Mouse (Mus musculus): ENCODE results near the gene Gm20518. TPM values are rescaled to one million over a fixed set of nuclear protein-coding genes. Genes with fewer than 3 reads are reported as not detected.

Gm20518 gene
- polyA plus RNA-seq, 1 experiment from 2014 or later: 0.11 TPM

DNA sequence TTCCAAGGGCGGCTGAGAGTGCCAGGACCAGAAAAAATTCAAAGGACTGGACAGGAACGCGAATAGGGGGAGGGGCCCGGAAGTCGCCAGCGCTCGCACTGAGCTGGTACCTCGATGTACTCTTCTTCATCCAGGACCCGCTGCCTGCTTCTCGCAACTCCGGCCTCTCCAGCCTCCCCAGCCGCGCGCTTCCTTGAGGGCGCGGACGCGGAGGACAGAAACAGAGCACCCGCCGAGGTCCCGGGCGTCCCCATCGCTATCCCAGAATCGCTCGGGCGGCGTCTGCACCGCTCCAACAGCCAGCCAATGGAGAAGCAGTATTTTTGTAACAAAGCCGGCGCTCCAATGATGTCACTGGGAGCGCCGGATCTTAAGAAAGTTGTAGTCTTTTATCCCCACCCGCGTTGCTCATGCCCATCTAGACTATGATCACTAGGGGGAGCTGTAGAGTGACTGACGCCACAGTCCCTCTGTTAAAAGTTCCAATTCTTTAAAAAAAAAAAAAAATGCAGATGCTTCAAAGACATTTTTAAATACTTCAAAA, 19.7 kb upstream of the Gm20518 start, which contains the start of gene Ess2:
Ess2 (minus strand) TSS at position 297 of the 544 bp plus-strand sequence.
- H3K9me3 ChIP-seq (ENCODE audit: low read length): no peaks in the 10 kb centered on the region
- peaks cover 33% of the 10 kb centered on the region for H3K27me3 ChIP-seq (replicated peaks; ENCODE audit: insufficient read depth, low read length)
- H3K27ac ChIP-seq (ENCODE audit: low read length): no peak within 1 kb of the TSS
- peak; percentile 82 for TF ChIP-seq CTCF (IDR thresholded peaks at IDR 0.05)
- TF ChIP-seq EP300 (IDR thresholded peaks at IDR 0.05): no peak
- H3K4me1 ChIP-seq (ENCODE audit: insufficient read depth, low read depth, low read length): peaks cover 9% of the 10 kb centered on the region
- H3K4me3 ChIP-seq (ENCODE audit: low read depth, low read length): peak within 1 kb of the TSS; percentile 74
- H3K4me2 ChIP-seq (replicated peaks; ENCODE audit: low read depth, low read length): peak within 1 kb of the TSS; percentile 69
- ATAC-seq (peak; percentile 98), DNase-seq (ENCODE audit: low spot score) (peak; percentile 99)
- H3K9ac ChIP-seq (replicated peaks; ENCODE audit: low read depth): peak within 1 kb of the TSS; percentile 55
- peaks cover 18% of the 10 kb centered on the region for H3K36me3 ChIP-seq (ENCODE audit: insufficient read depth, low read length)
- 3% methylated on average over 35 of the region's 35 CpGs for WGBS

DNA sequence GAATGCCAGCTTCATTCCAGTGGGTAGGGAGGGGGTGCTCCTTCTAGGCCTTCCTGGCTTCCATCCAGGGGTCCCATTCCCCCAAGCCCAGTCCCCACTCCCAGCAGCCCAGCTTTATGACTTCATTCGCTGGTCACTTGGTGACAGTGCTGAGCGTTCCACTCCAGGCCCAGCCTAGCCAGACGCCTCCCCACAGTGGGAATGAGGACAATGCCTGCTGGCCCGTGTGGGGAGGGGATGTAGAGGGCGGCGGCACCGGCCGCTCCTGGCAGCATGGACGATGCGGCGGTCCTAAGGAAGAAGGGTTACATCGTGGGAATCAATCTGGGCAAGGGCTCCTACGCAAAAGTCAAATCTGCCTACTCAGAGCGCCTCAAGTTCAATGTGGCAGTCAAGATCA, 7.0 kb upstream of the Gm20518 start, which contains the start of the genes Dgcr2 and Tssk2:
Dgcr2 (minus strand) TSS at position 101 of the 400 bp plus-strand sequence.
Tssk2 (plus strand) TSS at position 176 of the 400 bp plus-strand sequence.
- H3K27ac ChIP-seq (ENCODE audit: low read length): no peak within 1 kb of the TSS
- H3K4me1 ChIP-seq (ENCODE audit: insufficient read depth, low read depth, low read length): no peaks in the 10 kb centered on the region
- no peak within 1 kb of the TSS for H3K4me3 ChIP-seq (ENCODE audit: low read depth, low read length)
- TF ChIP-seq CTCF (IDR thresholded peaks at IDR 0.05) (no peak), EP300 (IDR thresholded peaks at IDR 0.05) (no peak)
- no peaks in the 10 kb centered on the region for H3K27me3 ChIP-seq (replicated peaks; ENCODE audit: insufficient read depth, low read length)
- peaks cover 17% of the 10 kb centered on the region for H3K36me3 ChIP-seq (ENCODE audit: insufficient read depth, low read length)
- DNase-seq (ENCODE audit: low spot score) (no peak), ATAC-seq (no peak)
- no peaks in the 10 kb centered on the region for H3K9me3 ChIP-seq (ENCODE audit: low read length)
- no peak within 1 kb of the TSS for H3K4me2 ChIP-seq (replicated peaks; ENCODE audit: low read depth, low read length)
- H3K9ac ChIP-seq (replicated peaks; ENCODE audit: low read depth): no peak within 1 kb of the TSS
- WGBS: 87% methylated on average over 14 of the region's 14 CpGs

DNA sequence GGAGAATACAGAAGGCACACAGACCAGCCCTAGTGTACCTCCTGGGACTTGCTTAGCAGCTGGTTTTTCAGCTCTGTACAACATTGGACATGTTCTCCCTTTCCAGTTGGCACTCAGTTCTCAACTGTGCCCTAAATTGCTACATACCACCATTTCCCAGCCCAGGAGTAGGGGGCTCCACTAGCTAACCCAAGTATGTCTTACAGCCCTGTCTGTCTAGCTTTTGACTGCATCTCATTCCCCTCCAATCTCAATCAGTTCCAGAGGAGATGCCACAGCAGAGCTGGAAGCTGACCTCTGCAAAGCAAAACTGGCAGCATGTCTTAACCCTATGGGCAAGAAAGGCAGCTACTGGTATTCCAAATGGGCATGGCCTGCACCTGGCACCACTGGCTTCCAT, 4.6 kb upstream of the Gm20518 start:
- H3K27me3 ChIP-seq (replicated peaks; ENCODE audit: insufficient read depth, low read length): no peaks in the 10 kb centered on the region
- H3K4me3 ChIP-seq (ENCODE audit: low read depth, low read length): no peak overlapping the region
- TF ChIP-seq EP300 (IDR thresholded peaks at IDR 0.05) (no peak), CTCF (IDR thresholded peaks at IDR 0.05) (no peak)
- H3K9me3 ChIP-seq (ENCODE audit: low read length): no peaks in the 10 kb centered on the region
- no peak for DNase-seq (ENCODE audit: low spot score)
- no peak overlapping the region for H3K9ac ChIP-seq (replicated peaks; ENCODE audit: low read depth)
- peaks cover 8% of the 10 kb centered on the region; the same call in 1 of the 2 replicates for H3K4me1 ChIP-seq (ENCODE audit: insufficient read depth, low read depth, low read length)
- ATAC-seq: no peak
- no peak overlapping the region for H3K27ac ChIP-seq (ENCODE audit: low read length)
- H3K4me2 ChIP-seq (replicated peaks; ENCODE audit: low read depth, low read length): no peak overlapping the region
- 0 out of 2 replicates have a peak, but pooled peaks cover 2% of the 10 kb centered on the region for H3K36me3 ChIP-seq (ENCODE audit: insufficient read depth, low read length)

DNA sequence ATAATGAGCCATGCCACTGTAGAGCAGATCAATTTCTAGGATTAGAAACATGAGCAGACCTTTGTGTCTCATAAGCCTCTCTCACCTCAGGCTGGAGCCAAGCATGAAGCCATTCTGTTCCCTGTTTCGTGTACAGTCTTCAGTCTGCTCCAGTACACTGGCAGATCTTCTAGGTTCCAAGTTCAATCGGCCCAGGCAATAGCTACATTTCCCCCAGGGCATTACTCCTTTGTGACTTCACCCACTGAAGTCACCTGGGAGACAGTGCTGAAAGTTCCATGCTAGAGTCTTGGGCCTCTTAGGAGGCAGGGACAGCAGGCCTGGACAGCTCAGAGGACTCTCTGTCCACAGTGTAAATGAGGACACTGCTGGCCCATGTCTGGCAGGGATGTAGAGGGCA, 2.5 kb upstream of the Gm20518 start, which contains the start of gene Tssk1:
Tssk1 (plus strand) TSS at position 301 of the 400 bp plus-strand sequence.
- Histone ChIP-seq H3K4me3 (ENCODE audit: low read depth, low read length) (no peak within 1 kb of the TSS), H3K27ac (ENCODE audit: low read length) (no peak within 1 kb of the TSS), H3K9ac (replicated peaks; ENCODE audit: low read depth) (no peak within 1 kb of the TSS), H3K4me2 (replicated peaks; ENCODE audit: low read depth, low read length) (no peak within 1 kb of the TSS), H3K36me3 (ENCODE audit: insufficient read depth, low read length) (no peaks in the 10 kb centered on the region), H3K4me1 (ENCODE audit: insufficient read depth, low read depth, low read length) (peaks cover 20% of the 10 kb centered on the region), H3K27me3 (replicated peaks; ENCODE audit: insufficient read depth, low read length) (no peaks in the 10 kb centered on the region), H3K9me3 (ENCODE audit: low read length) (no peaks in the 10 kb centered on the region)
- TF ChIP-seq EP300 (IDR thresholded peaks at IDR 0.05) (no peak), CTCF (IDR thresholded peaks at IDR 0.05) (no peak)
- WGBS: 68% methylated on average over 2 of the region's 2 CpGs
- DNase-seq (ENCODE audit: low spot score) (no peak), ATAC-seq (no peak)

DNA sequence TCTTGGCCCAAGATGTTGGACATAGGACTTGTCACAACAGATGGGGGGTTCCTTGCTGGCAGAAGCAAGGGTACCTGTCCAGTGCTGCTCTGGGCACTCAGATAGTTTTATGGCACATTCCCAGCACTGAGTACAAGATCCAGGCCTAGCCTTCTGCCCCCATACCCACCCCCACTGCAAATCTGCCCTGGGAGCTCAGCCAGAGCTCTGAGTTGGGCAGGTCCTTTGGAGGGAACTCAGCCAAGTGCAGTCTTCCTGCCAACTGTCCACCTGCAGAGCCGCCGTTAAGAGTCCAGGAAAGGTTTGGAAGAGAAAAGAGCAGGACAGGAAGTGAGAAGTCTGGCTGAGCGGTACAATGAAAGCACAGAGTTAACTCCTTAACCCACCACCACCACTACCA, 1.1 kb upstream of the Gm20518 start:
- WGBS: 30% methylated on average over 3 of the region's 3 CpGs
- no peak overlapping the region for H3K4me2 ChIP-seq (replicated peaks; ENCODE audit: low read depth, low read length)
- H3K27me3 ChIP-seq (replicated peaks; ENCODE audit: insufficient read depth, low read length): no peaks in the 10 kb centered on the region
- ATAC-seq: no peak
- H3K36me3 ChIP-seq (ENCODE audit: insufficient read depth, low read length): no peaks in the 10 kb centered on the region
- H3K9me3 ChIP-seq (ENCODE audit: low read length): no peaks in the 10 kb centered on the region
- TF ChIP-seq CTCF (IDR thresholded peaks at IDR 0.05) (no peak), EP300 (IDR thresholded peaks at IDR 0.05) (no peak)
- peak overlapping the region; percentile 79; the same call in 1 of the 2 replicates for H3K27ac ChIP-seq (ENCODE audit: low read length)
- DNase-seq (ENCODE audit: low spot score): peak; percentile 38
- no peak overlapping the region for H3K4me3 ChIP-seq (ENCODE audit: low read depth, low read length)
- H3K9ac ChIP-seq (replicated peaks; ENCODE audit: low read depth): no peak overlapping the region
- peaks cover 20% of the 10 kb centered on the region for H3K4me1 ChIP-seq (ENCODE audit: insufficient read depth, low read depth, low read length)

DNA sequence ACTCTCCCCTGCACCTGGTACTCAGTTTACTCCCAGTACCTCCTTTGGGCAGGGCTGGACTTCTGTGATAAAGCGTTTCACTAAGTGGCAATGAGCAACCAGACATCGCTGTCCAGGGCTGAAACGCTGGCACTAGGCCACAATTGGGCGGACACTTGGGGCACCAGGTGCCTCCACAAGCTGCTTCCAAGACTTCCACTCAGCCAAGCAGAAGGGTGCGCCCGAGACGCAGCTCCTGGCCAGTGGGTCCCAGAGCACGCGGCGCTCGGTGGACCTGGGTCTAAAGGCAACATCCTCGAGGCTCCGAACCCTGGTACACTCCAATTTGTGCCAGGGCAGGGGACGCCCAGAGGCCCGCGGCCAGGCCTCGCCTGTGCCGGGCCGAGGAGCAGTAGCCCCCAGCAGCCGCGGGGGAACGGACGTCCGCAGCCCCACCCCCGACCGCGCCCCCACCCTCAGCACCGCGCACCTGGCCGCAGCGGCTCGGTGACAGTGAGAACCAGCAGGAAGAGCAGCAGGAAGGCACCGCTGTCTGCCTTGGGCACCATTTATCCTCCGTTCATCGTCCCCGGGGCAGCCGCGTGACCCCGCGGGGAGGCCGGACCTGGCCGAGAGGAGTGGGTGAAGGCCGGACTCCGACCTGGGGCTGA, 429 bp downstream of the Gm20518 start:
- peak; percentile 79 for DNase-seq (ENCODE audit: low spot score)
- TF ChIP-seq CTCF (IDR thresholded peaks at IDR 0.05): no peak; the same call in 1 of the 2 replicates
- no peak for TF ChIP-seq EP300 (IDR thresholded peaks at IDR 0.05)
- Histone ChIP-seq H3K4me1 (ENCODE audit: insufficient read depth, low read depth, low read length) (peaks cover 20% of the 10 kb centered on the region), H3K4me2 (replicated peaks; ENCODE audit: low read depth, low read length) (peak overlapping the region; percentile 66), H3K27me3 (replicated peaks; ENCODE audit: insufficient read depth, low read length) (no peaks in the 10 kb centered on the region), H3K4me3 (ENCODE audit: low read depth, low read length) (peak overlapping the region; percentile 94), H3K36me3 (ENCODE audit: insufficient read depth, low read length) (no peaks in the 10 kb centered on the region), H3K9ac (replicated peaks; ENCODE audit: low read depth) (peak overlapping the region; percentile 92), H3K27ac (ENCODE audit: low read length) (peak overlapping the region; percentile 97), H3K9me3 (ENCODE audit: low read length) (no peaks in the 10 kb centered on the region)
- peak; percentile 63 for ATAC-seq
- WGBS: under 1% methylated on average over 28 of the region's 44 CpGs
